Mouse (Mus musculus): ENCODE measurements around the gene Trp63. TPM values are rescaled to one million over a fixed set of nuclear protein-coding genes. Genes with fewer than 3 reads are reported as not detected.
"Not testable (repeated sequence)": the region's sequence is repeated elsewhere in the genome, so short reads cannot be mapped to it uniquely, and the experiment has no call there.

Gene Trp63
- polyA plus RNA-seq (2015; fragmentation: Nextera tagmentation; extraction: Ambion mirVana) = 0.06 and 0.15 TPM in 2 replicates

DNA sequence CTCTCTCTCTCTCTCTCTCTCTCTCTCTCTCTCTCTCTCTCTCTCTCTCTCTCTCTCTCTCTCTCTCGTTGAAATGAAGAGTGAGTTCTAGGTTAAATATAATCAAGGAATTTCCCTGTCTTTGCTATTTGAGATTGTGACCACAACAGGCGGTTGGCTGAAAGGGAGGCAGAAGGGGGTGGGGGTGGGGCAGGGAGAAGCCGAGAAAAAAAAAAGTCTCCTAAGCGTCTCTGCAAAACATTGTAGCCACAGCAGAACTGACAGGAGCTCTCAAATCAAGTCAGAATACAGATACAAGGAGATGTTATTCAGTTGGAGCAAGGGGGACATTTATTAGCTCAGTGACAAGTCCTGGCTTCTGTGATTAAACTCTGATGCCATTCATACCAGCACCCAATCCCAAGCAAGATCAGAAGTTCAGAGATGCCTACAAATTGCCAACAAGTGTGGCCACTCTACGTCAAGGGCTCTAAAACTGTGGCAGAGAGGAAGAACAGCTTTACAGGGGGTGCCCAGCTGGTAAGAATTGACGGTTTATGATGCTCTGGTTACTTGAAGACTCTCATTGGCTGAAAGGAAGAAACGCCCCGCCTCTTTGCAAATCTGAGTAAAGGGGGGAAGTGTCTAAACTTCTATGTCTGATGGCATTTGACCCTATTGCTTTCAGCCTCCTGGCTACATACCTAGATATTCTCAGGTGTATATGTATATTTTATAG lies at the start of gene Trp63:
TSS of gene Trp63 (plus strand) at position 233 of the 718 bp plus-strand sequence.
- no peak within 1 kb of the TSS for H3K4me3 ChIP-seq (replicated peaks)
- WGBS (ENCODE audit: insufficient replicate concordance) = 31% methylated on average over 8 of the region's 8 CpGs
- H3K4me2 ChIP-seq = no peak within 1 kb of the TSS
- H3K9me3 ChIP-seq (replicated peaks) = no peaks in the 10 kb centered on the region
- DNase-seq (no peak), ATAC-seq (ENCODE audit: low read depth) (no peak)
- no peak within 1 kb of the TSS for H3K27ac ChIP-seq
- H3K4me1 ChIP-seq (replicated peaks) = no peaks in the 10 kb centered on the region
- no peaks in the 10 kb centered on the region for H3K36me3 ChIP-seq
- H3K27me3 ChIP-seq = no peaks in the 10 kb centered on the region
- no peak within 1 kb of the TSS for H3K9ac ChIP-seq

DNA sequence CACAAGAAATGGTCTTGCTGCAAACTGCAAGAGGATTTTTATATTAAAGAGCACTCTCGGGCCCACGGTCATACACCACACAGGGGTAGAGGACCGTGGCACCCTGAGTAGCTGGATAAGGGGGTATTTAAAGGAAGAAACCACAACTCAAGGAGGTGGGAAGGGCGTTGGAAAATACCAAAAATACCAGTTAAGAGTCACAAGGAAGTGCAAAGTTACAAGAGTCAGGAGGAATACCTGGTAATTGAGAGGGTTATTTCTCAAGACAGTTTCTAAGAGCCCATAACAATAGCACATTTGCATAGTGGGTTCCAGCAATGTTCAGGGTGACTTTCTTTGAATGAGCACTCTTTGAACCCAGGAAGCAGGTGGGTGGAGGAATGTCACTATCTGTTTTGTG lies 38.8 kb upstream of the Trp63 start:
- DNase-seq; H3K4me3 ChIP-seq (replicated peaks); H3K4me2 ChIP-seq; H3K4me1 ChIP-seq (replicated peaks); H3K9me3 ChIP-seq (replicated peaks); H3K27ac ChIP-seq; H3K36me3 ChIP-seq; ATAC-seq (ENCODE audit: low read depth); H3K9ac ChIP-seq; H3K27me3 ChIP-seq: not testable (repeated sequence)
- 59% methylated on average over 4 of the region's 4 CpGs for WGBS (ENCODE audit: insufficient replicate concordance)

GRCm38 (mm10) chr16:25660510-25661235 lies 22.9 kb upstream of the Trp63 start:
- H3K4me2 ChIP-seq = no peak overlapping the region
- H3K36me3 ChIP-seq = no peaks in the 10 kb centered on the region
- ATAC-seq (ENCODE audit: low read depth) = no peak
- DNase-seq = no peak
- no peak overlapping the region for H3K27ac ChIP-seq
- H3K9me3 ChIP-seq (replicated peaks) = no peaks in the 10 kb centered on the region
- WGBS (ENCODE audit: insufficient replicate concordance) = 71% methylated on average over 9 of the region's 9 CpGs
- no peaks in the 10 kb centered on the region for H3K4me1 ChIP-seq (replicated peaks)
- no peaks in the 10 kb centered on the region for H3K27me3 ChIP-seq
- no peak overlapping the region for H3K4me3 ChIP-seq (replicated peaks)
- H3K9ac ChIP-seq = no peak overlapping the region

DNA sequence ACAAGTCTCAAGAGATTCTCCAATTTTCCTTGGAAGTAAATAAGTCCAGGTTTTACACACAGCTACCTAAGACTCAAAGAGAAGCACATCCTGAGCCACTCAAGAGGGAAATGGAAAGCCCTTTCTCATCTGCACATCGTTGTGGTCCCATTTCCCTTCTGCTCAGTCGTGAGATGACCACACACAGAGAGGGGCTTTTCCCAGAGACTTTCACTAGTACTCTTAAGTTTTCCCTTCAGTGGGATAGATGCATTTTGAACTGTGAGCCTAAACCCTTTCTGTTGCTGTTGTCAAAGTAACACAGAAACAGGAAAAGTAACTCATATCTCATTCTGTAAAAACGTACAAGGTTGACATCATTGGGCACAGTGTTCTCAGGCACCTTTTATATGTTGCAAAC lies 20.4 kb upstream of the Trp63 start:
- 45% methylated on average over 3 of the region's 3 CpGs for WGBS (ENCODE audit: insufficient replicate concordance)
- no peak overlapping the region for H3K4me2 ChIP-seq
- H3K4me1 ChIP-seq (replicated peaks) = no peaks in the 10 kb centered on the region
- DNase-seq (no peak), ATAC-seq (ENCODE audit: low read depth) (no peak)
- no peak overlapping the region for H3K4me3 ChIP-seq (replicated peaks)
- H3K9me3 ChIP-seq (replicated peaks) = no peaks in the 10 kb centered on the region
- no peaks in the 10 kb centered on the region for H3K27me3 ChIP-seq
- no peaks in the 10 kb centered on the region for H3K36me3 ChIP-seq
- no peak overlapping the region for H3K9ac ChIP-seq
- H3K27ac ChIP-seq = no peak overlapping the region

DNA sequence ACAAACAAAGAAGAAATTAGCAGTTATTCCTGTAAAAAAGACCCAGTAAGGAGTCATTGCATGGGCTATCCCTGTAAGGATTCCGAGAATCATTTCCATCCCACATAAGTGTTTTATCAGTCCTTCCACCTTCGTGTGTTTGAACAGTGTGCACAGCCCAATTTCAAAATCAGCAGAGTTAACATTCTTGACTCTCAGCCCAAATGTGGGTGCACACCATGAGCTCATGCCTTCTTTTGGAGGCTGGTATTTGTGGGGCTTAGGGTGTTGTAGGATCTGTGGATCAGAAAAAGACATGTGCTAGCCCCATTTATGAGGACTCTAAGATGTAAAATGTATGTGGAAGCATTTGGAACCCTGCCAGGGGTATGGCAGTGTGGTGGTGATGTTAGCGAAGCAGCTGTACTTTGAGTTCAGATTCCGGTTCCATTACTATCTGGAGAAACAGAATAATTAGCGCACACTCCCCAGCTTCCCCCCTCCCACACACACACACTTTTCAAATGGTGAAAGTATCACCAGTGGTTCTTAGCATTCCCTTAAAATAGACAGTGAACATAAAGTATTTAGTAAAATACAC lies 9.6 kb upstream of the Trp63 start:
- 55% methylated on average over 5 of the region's 5 CpGs for WGBS (ENCODE audit: insufficient replicate concordance)
- no peak overlapping the region for H3K4me2 ChIP-seq

DNA sequence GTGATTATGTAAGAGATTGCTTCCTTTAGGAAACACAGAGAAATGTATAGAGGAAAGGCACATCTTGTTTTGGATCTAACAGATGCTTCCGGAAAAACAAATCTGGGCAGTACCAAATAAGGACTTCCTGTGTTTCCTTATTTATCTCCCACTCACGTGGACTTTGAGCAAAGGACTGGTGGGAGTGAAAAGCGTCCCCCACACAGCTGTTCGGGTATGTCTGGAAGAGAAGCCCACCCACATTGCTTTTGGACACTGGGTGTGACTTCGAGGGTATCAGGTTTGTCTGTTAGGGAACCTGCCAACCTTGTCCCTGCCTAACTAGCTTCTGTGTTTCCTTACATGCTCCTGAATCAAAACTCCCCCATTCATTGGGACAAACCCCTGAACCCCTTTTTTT lies 3.2 kb upstream of the Trp63 start:
- Histone ChIP-seq H3K27me3 (no peaks in the 10 kb centered on the region), H3K4me1 (replicated peaks) (no peaks in the 10 kb centered on the region), H3K4me3 (replicated peaks) (no peak overlapping the region), H3K36me3 (no peaks in the 10 kb centered on the region), H3K27ac (no peak overlapping the region), H3K9ac (no peak overlapping the region), H3K9me3 (replicated peaks) (no peaks in the 10 kb centered on the region), H3K4me2 (no peak overlapping the region)
- no peak for DNase-seq
- 36% methylated on average over 5 of the region's 5 CpGs for WGBS (ENCODE audit: insufficient replicate concordance)
- no peak for ATAC-seq (ENCODE audit: low read depth)

More for the DNA sequence above, 9.6 kb upstream of the Trp63 start:
- DNase-seq (no peak), ATAC-seq (ENCODE audit: low read depth) (no peak)
- H3K36me3 ChIP-seq = no peaks in the 10 kb centered on the region
- H3K9ac ChIP-seq = no peak overlapping the region
- no peaks in the 10 kb centered on the region for H3K4me1 ChIP-seq (replicated peaks)
- no peak overlapping the region for H3K4me3 ChIP-seq (replicated peaks)
- H3K27ac ChIP-seq = no peak overlapping the region
- H3K27me3 ChIP-seq = no peaks in the 10 kb centered on the region
- no peaks in the 10 kb centered on the region for H3K9me3 ChIP-seq (replicated peaks)

DNA sequence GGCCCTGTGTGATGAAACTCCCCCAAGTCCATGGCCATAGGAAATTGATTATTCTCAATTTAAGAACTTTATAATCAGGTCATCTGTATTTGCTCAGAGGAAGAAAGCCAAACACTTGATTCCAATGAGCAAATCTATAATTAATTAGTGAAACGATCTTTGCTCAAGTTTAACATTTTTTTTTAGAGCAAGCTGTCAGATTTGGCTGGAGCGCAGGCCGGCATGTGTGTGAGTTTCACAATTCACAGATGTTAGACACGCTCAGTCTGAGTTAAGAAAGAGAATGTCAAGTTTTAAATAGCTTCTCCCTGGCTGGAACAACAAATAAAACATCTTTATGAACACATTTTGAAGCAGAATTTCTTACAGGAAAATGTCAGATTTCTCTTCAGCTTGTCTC lies 1.0 kb upstream of the Trp63 start:
- H3K9me3 ChIP-seq (replicated peaks) = no peaks in the 10 kb centered on the region
- ATAC-seq (ENCODE audit: low read depth) (no peak), DNase-seq (no peak)
- H3K36me3 ChIP-seq = no peaks in the 10 kb centered on the region
- no peaks in the 10 kb centered on the region for H3K4me1 ChIP-seq (replicated peaks)
- no peak overlapping the region for H3K27ac ChIP-seq
- no peaks in the 10 kb centered on the region for H3K27me3 ChIP-seq
- no peak overlapping the region for H3K4me2 ChIP-seq
- H3K9ac ChIP-seq = no peak overlapping the region
- 59% methylated on average over 4 of the region's 4 CpGs for WGBS (ENCODE audit: insufficient replicate concordance)
- no peak overlapping the region for H3K4me3 ChIP-seq (replicated peaks)

DNA sequence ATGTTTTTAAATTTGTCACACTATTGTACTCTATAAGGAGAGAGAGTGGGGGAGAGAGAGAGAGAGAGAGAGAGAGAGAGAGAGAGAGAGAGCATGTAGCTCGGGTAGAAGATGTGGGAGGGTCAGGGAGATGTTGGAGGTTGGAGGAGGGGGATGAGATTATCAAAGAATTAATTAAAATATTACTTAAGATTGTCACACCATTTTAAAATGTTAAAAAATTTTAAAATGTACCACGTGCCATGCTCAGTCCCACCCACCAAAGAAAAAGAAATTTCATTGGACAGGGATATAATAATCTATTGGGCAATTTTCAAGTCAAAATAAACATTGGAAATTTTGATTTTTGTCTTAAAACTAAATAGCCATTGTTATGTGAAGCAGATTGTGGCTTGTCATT lies 1.0 kb downstream of the Trp63 start:
- no peaks in the 10 kb centered on the region for H3K36me3 ChIP-seq
- ATAC-seq (ENCODE audit: low read depth) = no peak
- H3K9me3 ChIP-seq (replicated peaks) = no peaks in the 10 kb centered on the region
- H3K27me3 ChIP-seq = no peaks in the 10 kb centered on the region
- no peak overlapping the region for H3K4me3 ChIP-seq (replicated peaks)
- WGBS (ENCODE audit: insufficient replicate concordance) = 49% methylated on average over 2 of the region's 2 CpGs
- no peak overlapping the region for H3K9ac ChIP-seq
- DNase-seq = no peak
- H3K4me1 ChIP-seq (replicated peaks) = no peaks in the 10 kb centered on the region
- H3K27ac ChIP-seq = no peak overlapping the region
- no peak overlapping the region for H3K4me2 ChIP-seq

DNA sequence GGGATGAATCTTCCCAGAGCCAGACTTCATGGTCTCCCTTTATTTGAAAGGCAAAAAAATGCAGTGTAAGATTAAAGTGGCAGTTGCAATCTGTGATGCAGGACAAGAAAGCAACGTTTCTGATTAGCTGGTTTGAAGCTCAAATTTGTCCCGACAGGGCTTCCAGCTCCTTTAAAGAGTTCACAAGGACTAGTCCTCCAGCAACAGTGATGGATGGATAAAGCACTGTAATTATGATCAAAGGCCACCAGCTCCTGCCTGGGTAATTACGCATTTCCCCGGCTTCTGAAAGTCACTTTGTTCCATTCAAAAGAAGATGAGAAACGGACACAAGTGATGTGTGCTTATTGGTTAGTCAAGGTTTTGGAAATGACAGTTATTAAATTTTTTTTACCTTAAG lies 7.0 kb downstream of the Trp63 start:
- no peak for DNase-seq
- no peak overlapping the region for H3K4me2 ChIP-seq
- no peaks in the 10 kb centered on the region for H3K36me3 ChIP-seq
- H3K9me3 ChIP-seq (replicated peaks) = no peaks in the 10 kb centered on the region
- no peak for ATAC-seq (ENCODE audit: low read depth)
- H3K9ac ChIP-seq = no peak overlapping the region
- 45% methylated on average over 5 of the region's 5 CpGs for WGBS (ENCODE audit: insufficient replicate concordance)
- no peak overlapping the region for H3K4me3 ChIP-seq (replicated peaks)
- H3K4me1 ChIP-seq (replicated peaks) = no peaks in the 10 kb centered on the region
- no peaks in the 10 kb centered on the region for H3K27me3 ChIP-seq
- H3K27ac ChIP-seq = no peak overlapping the region

DNA sequence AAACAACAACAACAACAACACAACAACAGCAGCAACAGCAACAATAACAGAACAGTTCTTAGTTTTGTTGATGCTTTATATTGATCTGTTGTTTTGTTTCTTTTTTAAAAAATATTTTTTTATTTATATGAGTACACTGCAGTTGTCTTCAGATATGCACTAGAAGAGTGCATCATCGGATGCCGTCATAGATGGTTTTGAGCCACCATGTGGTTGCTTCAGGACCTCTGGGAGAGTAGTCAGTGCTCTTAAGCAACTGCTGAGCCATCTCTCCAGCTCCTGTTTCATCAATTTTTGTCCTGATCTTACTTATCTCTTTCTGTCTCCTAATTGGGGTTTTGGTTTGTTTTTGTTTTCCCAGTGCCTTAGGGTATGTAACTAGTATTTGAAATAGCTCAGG lies 17.7 kb downstream of the Trp63 start:
- Histone ChIP-seq H3K4me1 (replicated peaks) (no peaks in the 10 kb centered on the region), H3K36me3 (no peaks in the 10 kb centered on the region), H3K4me3 (replicated peaks) (no peak overlapping the region), H3K9me3 (replicated peaks) (no peaks in the 10 kb centered on the region), H3K4me2 (no peak overlapping the region), H3K9ac (no peak overlapping the region), H3K27ac (no peak overlapping the region), H3K27me3 (no peaks in the 10 kb centered on the region)
- ATAC-seq (ENCODE audit: low read depth) (no peak), DNase-seq (no peak)
- 73% methylated on average over 2 of the region's 2 CpGs for WGBS (ENCODE audit: insufficient replicate concordance)

GRCm38 (mm10) chr16:25706260-25706659 lies 22.7 kb downstream of the Trp63 start:
- no peak overlapping the region for H3K4me3 ChIP-seq (replicated peaks)
- no peaks in the 10 kb centered on the region for H3K27me3 ChIP-seq
- ATAC-seq (ENCODE audit: low read depth) (no peak), DNase-seq (no peak)
- H3K9me3 ChIP-seq (replicated peaks) = no peaks in the 10 kb centered on the region
- no peak overlapping the region for H3K27ac ChIP-seq
- H3K36me3 ChIP-seq = no peaks in the 10 kb centered on the region
- H3K9ac ChIP-seq = no peak overlapping the region
- no peak overlapping the region for H3K4me2 ChIP-seq
- no peaks in the 10 kb centered on the region for H3K4me1 ChIP-seq (replicated peaks)

- Histone ChIP-seq H3K4me3 (replicated peaks) (no peak overlapping the region), H3K27me3 (no peaks in the 10 kb centered on the region), H3K9ac (no peak overlapping the region), H3K9me3 (replicated peaks) (no peaks in the 10 kb centered on the region), H3K36me3 (no peaks in the 10 kb centered on the region), H3K4me2 (no peak overlapping the region), H3K27ac (no peak overlapping the region), H3K4me1 (replicated peaks) (no peaks in the 10 kb centered on the region)
- 72% methylated on average over 3 of the region's 3 CpGs for WGBS (ENCODE audit: insufficient replicate concordance)
- DNase-seq (no peak), ATAC-seq (ENCODE audit: low read depth) (no peak)
Observed at GRCm38 (mm10) chr16:25715790-25716189, 32.2 kb downstream of the Trp63 start.

Data from liver, embryonic 13.5 days (tissue).